Mouse (Mus musculus) thymus, adult 2 months (tissue): ENCODE data around the gene Cmtr2. TPM values are rescaled to one million over a fixed set of nuclear protein-coding genes. Genes with fewer than 3 reads are reported as not detected.
A peak's percentile ranks its signal among the peaks of the same experiment; 100 is the strongest.

ENCODE experiments used
- DNase-seq: peaks from one replicate; pipeline ENCODE4 v3.0.0; 2021
- H3K27ac ChIP-seq: fragments of 200-500 bp; 2 replicates; pipeline ENCODE4 v1.5.1; 2012; ENCODE audit warnings: low read length, control low read depth; ENCODE audit not compliant: control insufficient read depth, insufficient read depth
- H3K27me3 ChIP-seq: fragments of 200-500 bp; 2 replicates; pipeline ENCODE4 v1.6.1; 2012; ENCODE audit warnings: mild to moderate bottlenecking, low read length, moderate library complexity, mixed read lengths; ENCODE audit not compliant: control insufficient read depth, insufficient read depth
- H3K36me3 ChIP-seq: fragments of 200-500 bp; 2 replicates; pipeline ENCODE4 v1.6.1; 2012; ENCODE audit warnings: mild to moderate bottlenecking, low read length, moderate library complexity; ENCODE audit not compliant: control insufficient read depth, insufficient read depth
- H3K4me1 ChIP-seq: fragments of 200-500 bp; replicated peaks from 2 replicates; pipeline ENCODE4 v1.6.1; 2012; ENCODE audit warnings: low read length; ENCODE audit not compliant: control insufficient read depth, insufficient read depth
- H3K4me3 ChIP-seq: fragments of 200-500 bp; 2 replicates; pipeline ENCODE4 v1.5.1; 2012; ENCODE audit warnings: mild to moderate bottlenecking, low read length, control low read depth, moderate library complexity; ENCODE audit not compliant: control insufficient read depth, insufficient read depth
- CTCF ChIP-seq: fragments of 200-500 bp; IDR thresholded peaks from 2 replicates; pipeline ENCODE4 v1.5.1; 2012; ENCODE audit warnings: mild to moderate bottlenecking, control low read depth, low read length, moderate library complexity, borderline replicate concordance; ENCODE audit not compliant: control insufficient read depth, poor library complexity, insufficient read depth; ENCODE audit errors: extremely low read depth
- POLR2A ChIP-seq: fragments of 200-500 bp; IDR thresholded peaks from 2 replicates; pipeline ENCODE4 v1.6.1; 2012; ENCODE audit warnings: mild to moderate bottlenecking, low read length, control low read depth, moderate library complexity; ENCODE audit not compliant: control insufficient read depth, poor library complexity, insufficient read depth; ENCODE audit errors: extremely low read depth
- WGBS: fragments of 180-500 bp; shearing (Covaris S2); methylation state at CpG from one replicate; pipeline ENCODE4 v1.1.7; 2018; 5-methylcytosine and 5-hydroxymethylcytosine counted together
- polyA plus RNA-seq: library from polyadenylated mRNA; depleted of rRNA; stranded (reverse); fragments of >200 nt; gene quantifications from 2 replicates; pipeline ENCODE4 v1.2.3, GENCODE M21; 2012

The Cmtr2 gene
- polyA plus RNA-seq, 1 experiment = 6.4 TPM

DNA sequence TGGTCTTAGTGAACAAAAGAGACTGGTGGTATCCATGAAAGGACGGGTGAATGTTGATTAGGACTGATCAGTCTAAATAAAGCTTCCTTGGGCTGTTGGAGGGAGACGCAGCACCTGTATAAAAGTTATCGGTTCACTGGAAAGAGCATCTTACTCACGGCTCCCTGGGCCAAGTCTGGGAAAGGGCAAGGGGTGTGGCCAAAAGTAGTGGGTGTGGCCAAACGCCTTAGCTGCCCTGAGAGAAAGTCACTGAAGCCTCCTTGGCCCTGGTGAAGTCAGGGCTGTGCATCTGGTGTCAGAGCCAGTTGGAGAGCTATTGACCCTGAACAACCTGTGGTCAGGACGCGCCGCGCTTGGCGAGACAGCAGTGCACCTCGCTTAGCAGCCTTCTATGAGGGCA is 31.7 kb upstream of the Cmtr2 start:
- Histone ChIP-seq H3K27ac (no peak overlapping the region), H3K27me3 (no peaks in the 10 kb centered on the region; the same call in 1 of the 2 replicates), H3K4me1 (no peaks in the 10 kb centered on the region), H3K36me3 (no peaks in the 10 kb centered on the region), H3K4me3 (no peak overlapping the region)
- DNase-seq = no peak
- 31% methylated on average over 11 of the region's 11 CpGs for WGBS
- TF ChIP-seq CTCF (no peak), POLR2A (no peak)

GRCm38 (mm10) chr8:110185538-110185937 is 29.9 kb upstream of the Cmtr2 start:
- H3K4me1 ChIP-seq = no peaks in the 10 kb centered on the region
- WGBS = 86% methylated on average over 4 of the region's 4 CpGs
- TF ChIP-seq POLR2A (no peak), CTCF (no peak)

GRCm38 (mm10) chr8:110188961-110189750 is 26.3 kb upstream of the Cmtr2 start:
- TF ChIP-seq CTCF (no peak), POLR2A (no peak)
- Histone ChIP-seq H3K36me3 (no peaks in the 10 kb centered on the region), H3K27me3 (no peaks in the 10 kb centered on the region), H3K4me3 (no peak overlapping the region), H3K27ac (no peak overlapping the region), H3K4me1 (no peaks in the 10 kb centered on the region)
- no peak for DNase-seq
- 36% methylated on average over 8 of the region's 8 CpGs for WGBS

More at GRCm38 (mm10) chr8:110185538-110185937, 29.9 kb upstream of the Cmtr2 start:
- no peak for DNase-seq
- no peaks in the 10 kb centered on the region for H3K36me3 ChIP-seq
- no peaks in the 10 kb centered on the region for H3K27me3 ChIP-seq
- H3K27ac ChIP-seq = no peak overlapping the region
- H3K4me3 ChIP-seq = no peak overlapping the region

- Histone ChIP-seq H3K36me3 (no peaks in the 10 kb centered on the region), H3K27ac (no peak overlapping the region), H3K27me3 (no peaks in the 10 kb centered on the region), H3K4me3 (no peak overlapping the region), H3K4me1 (no peaks in the 10 kb centered on the region)
- no peak for TF ChIP-seq CTCF
- TF ChIP-seq POLR2A = no peak
- peak; percentile 22 for DNase-seq
- WGBS = 10% methylated on average over 5 of the region's 5 CpGs
Observed at GRCm38 (mm10) chr8:110196678-110197077, 18.8 kb upstream of the Cmtr2 start.

- DNase-seq = peak; percentile 8
- WGBS = 42% methylated on average over 11 of the region's 11 CpGs
Observed at GRCm38 (mm10) chr8:110201806-110202205, 13.7 kb upstream of the Cmtr2 start.

DNA sequence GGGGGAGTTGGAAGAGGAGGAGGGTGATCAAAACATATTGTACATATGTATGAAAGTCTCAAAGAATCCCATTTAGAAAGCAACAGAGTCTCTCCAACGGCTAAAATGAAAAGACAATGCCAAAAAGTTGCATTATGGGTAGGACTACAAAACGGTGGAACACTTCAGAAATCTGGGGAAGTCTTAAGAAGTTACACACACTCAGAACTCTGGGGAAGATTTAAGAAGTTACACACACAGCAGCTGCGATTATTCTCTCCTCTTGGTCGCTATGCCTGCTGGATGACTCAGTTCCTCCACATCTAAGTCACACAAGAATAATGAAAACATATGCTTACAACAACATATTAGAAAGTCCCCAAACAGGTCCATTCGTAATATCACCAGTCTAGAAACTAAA is 788 bp downstream of the Cmtr2 start:
- no peaks in the 10 kb centered on the region; the same call in 1 of the 2 replicates for H3K4me1 ChIP-seq
- TF ChIP-seq CTCF (no peak), POLR2A (no peak)
- no peaks in the 10 kb centered on the region for H3K27me3 ChIP-seq
- H3K27ac ChIP-seq = no peak overlapping the region
- H3K4me3 ChIP-seq = no peak overlapping the region
- peaks cover under 1% of the 10 kb centered on the region for H3K36me3 ChIP-seq
- WGBS = 84% methylated on average over 5 of the region's 5 CpGs
- DNase-seq = no peak

More at GRCm38 (mm10) chr8:110201806-110202205, 13.7 kb upstream of the Cmtr2 start:
- Histone ChIP-seq H3K4me3 (no peak overlapping the region), H3K36me3 (no peaks in the 10 kb centered on the region), H3K4me1 (no peaks in the 10 kb centered on the region), H3K27ac (no peak overlapping the region), H3K27me3 (no peaks in the 10 kb centered on the region)
- TF ChIP-seq CTCF (0 out of 2 replicates have a peak, but pooled peaks have one; percentile 28), POLR2A (no peak)

DNA sequence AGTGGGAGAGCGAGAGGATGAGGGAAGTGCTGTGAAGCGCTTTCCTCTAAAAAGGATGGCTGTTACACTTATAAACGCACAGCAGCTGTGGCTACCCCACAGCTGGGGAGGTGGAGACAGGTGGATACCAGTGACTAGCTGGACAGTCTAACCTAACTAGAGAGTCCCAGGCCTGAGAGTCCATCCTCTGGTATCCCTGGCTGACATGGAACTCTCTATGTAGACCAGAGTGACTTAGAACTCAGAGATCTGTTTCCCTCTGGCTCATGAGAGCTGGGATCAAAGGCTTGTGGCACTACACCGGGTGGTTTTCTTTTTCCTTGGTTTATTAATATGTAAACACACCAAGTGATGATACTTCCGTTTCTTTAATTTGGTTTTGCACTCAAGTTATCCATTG is 1.7 kb downstream of the Cmtr2 start:
- 49% methylated on average over 5 of the region's 5 CpGs for WGBS
- TF ChIP-seq CTCF (no peak), POLR2A (no peak)
- Histone ChIP-seq H3K4me1 (no peaks in the 10 kb centered on the region; the same call in 1 of the 2 replicates), H3K27ac (no peak overlapping the region), H3K4me3 (peak overlapping the region; percentile 57), H3K36me3 (peaks cover 8% of the 10 kb centered on the region), H3K27me3 (no peaks in the 10 kb centered on the region)
- DNase-seq = peak; percentile 6
